19 mouse cellular contexts compared by ENCODE assay signal in the genomic region with DNA sequence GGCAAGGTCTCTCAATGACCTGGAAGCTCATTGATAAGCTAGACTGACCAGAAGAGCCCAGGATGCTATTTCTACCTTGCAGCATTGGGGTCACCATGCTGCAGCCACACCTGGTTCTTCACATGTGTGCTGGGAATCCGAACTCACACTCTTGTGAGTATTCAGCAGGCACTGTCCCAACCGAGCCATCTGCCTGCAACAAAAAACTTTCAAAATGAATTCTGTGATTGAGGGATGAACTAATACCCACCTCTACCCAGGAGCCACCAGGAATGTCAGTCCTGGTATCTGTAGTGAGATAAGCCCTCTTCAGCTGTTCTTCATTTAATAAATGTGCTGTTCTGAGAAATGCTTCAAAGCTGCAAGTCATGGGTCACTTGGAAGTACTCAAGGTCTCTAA.
DNase-seq lines count a peak whose midpoint lies in the region; ATAC-seq lines count a peak whose summit lies in the region.
"Had no signal": no experiment of that assay in that cellular context is flagged by ENCODE, and none has a peak within 500 bp of the region (broad histone marks: within the 10 kb centered on the region; RNA-seq: fewer than 3 reads in every experiment).

No protein-coding gene starts in this region.

- H3K4me3 ChIP-seq in midbrain, embryonic 11.5 days (ENCODE audit: low read depth, low read length), result no peak overlapping the region
- no peak overlapping the region for H3K4me3 ChIP-seq in midbrain, embryonic 15.5 days

- no peak overlapping the region for H3K4me2 ChIP-seq in midbrain, embryonic 11.5 days
- H3K4me2 ChIP-seq in midbrain, embryonic 15.5 days, result no peak overlapping the region

- no peak overlapping the region for H3K27ac ChIP-seq in midbrain, embryonic 11.5 days (ENCODE audit: low read depth, low read length)
- H3K27ac ChIP-seq in midbrain, embryonic 15.5 days, result no peak overlapping the region

- H3K36me3 ChIP-seq in midbrain, embryonic 11.5 days (ENCODE audit: control insufficient read depth, insufficient read depth, low read length), result no peaks in the 10 kb centered on the region
- no peaks in the 10 kb centered on the region for H3K36me3 ChIP-seq in midbrain, embryonic 15.5 days (replicated peaks)
- H3K36me3 ChIP-seq: G1E had no signal

- peak; percentile 66 for DNase-seq in heart, adult 11 months
- DNase-seq in heart, adult 9 months (ENCODE audit: low spot score in 2 of 2), result no peak
- peak; percentile 69 for DNase-seq in midbrain, embryonic 11.5 days (ENCODE audit: low spot score, missing footprints)
- DNase-seq: adrenal gland, adult 2 months; adrenal gland, adult 8-10 months; adrenal gland, postnatal 10 days; adrenal gland, postnatal 14 days; adrenal gland, postnatal 25 days; adrenal gland, postnatal 36 days; B cell, adult 2 months; cerebellum, adult 11 months; cerebellum, adult 11-12 months; cerebellum, adult 18-20 months had no signal

- WGBS in midbrain, embryonic 11.5 days, result 87% methylated on average over 2 of the region's 2 CpGs
- WGBS in midbrain, embryonic 15.5 days, result 87% methylated on average over 2 of the region's 2 CpGs

- H3K9ac ChIP-seq in midbrain, embryonic 11.5 days (ENCODE audit: low read length), result no peak overlapping the region
- H3K9ac ChIP-seq in midbrain, embryonic 15.5 days, result no peak overlapping the region

- ATAC-seq in midbrain, embryonic 11.5 days (ENCODE audit: low FRiP score), result no peak
- no peak for ATAC-seq in midbrain, embryonic 15.5 days (replicated peaks)
- ATAC-seq: activated CD4-positive, CD25-positive, alpha-beta regulatory T cell, adult 4 months; CD4-positive, CD25-positive, alpha-beta regulatory T cell, adult 4 months; Patski had no signal

- H3K9me3 ChIP-seq in midbrain, embryonic 11.5 days (ENCODE audit: control insufficient read depth, low read length), result no peaks in the 10 kb centered on the region
- H3K9me3 ChIP-seq in midbrain, embryonic 15.5 days, result no peaks in the 10 kb centered on the region
- H3K9me3 ChIP-seq: G1E had no signal

- H3K4me1 ChIP-seq in midbrain, embryonic 11.5 days (ENCODE audit: control insufficient read depth, insufficient read depth, low read length), result no peaks in the 10 kb centered on the region
- H3K4me1 ChIP-seq in midbrain, embryonic 15.5 days, result no peaks in the 10 kb centered on the region

- H3K27me3 ChIP-seq in midbrain, embryonic 11.5 days (ENCODE audit: control insufficient read depth, insufficient read depth, low read length), result no peaks in the 10 kb centered on the region
- no peaks in the 10 kb centered on the region for H3K27me3 ChIP-seq in midbrain, embryonic 15.5 days (replicated peaks)
- H3K27me3 ChIP-seq: CH12.LX, Patski had no signal

Comparison
In these comparisons a context has a peak if more than half of its experiments do, and no peak if none do; other contexts are left out.
1. DNase-seq: peak in heart, adult 11 months (single experiment) and midbrain, embryonic 11.5 days (single experiment); none in heart, adult 9 months (0 of 2).